Mouse (Mus musculus): ENCODE data around the gene Grik4. TPM values are rescaled to one million over a fixed set of nuclear protein-coding genes. Genes with fewer than 3 reads are reported as not detected.

Gene Grik4
- polyA plus RNA-seq, 1 experiment from 2014 or later, result 0.62 TPM

DNA sequence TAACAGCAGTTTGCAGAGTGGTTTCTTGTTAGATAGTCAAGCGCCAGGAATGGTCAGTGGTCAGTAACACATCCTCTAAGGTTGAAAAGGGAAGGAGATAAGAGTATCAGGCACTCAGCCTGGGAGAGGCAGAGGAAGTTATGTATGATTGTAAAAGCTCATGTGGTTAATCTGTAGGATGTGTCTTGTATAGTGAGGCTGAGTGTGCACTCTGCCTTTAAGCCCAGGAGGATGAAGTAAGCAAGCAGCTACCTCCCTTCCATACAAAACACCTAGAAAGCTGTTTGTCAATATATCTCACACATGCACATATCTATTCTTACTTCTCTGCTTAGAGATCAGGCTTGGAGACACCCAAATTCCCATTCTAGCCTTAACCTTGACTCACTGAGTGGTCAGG is 389.1 kb downstream of the Grik4 start:
- Histone ChIP-seq H3K27me3 (replicated peaks) (peaks cover 19% of the 10 kb centered on the region), H3K4me1 (no peaks in the 10 kb centered on the region), H3K36me3 (no peaks in the 10 kb centered on the region), H3K4me2 (no peak overlapping the region), H3K27ac (replicated peaks) (no peak overlapping the region), H3K9ac (no peak overlapping the region), H3K9me3 (peaks cover 7% of the 10 kb centered on the region; the same call in 1 of the 2 replicates), H3K4me3 (no peak overlapping the region)
- WGBS, result 24% methylated on average over 1 of the region's 1 CpGs
- no peak for ATAC-seq (ENCODE audit: extremely low read depth, insufficient number of reproducible peaks, low FRiP score, low TSS enrichment)

DNA sequence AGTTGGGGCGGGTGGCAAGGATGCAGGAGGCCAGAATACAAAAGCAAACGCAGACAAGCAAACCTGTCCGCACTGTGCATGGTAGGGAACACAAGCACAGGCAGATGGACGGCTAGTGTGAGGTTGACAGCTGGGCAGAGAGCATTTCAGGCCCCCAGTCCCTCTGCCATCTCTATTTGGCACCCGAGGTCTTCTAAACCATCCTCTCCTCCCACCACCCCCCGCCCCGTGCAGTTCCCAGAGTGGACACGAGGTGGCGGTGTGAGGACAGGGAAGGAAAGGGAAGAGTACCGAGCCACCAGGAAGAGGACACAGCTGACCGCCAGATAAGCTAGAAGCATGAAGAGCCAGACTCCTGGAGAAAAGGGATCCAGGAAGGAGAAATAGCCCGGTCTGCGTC is 394.2 kb downstream of the Grik4 start:
- Histone ChIP-seq H3K27me3 (replicated peaks) (peaks cover 40% of the 10 kb centered on the region), H3K27ac (replicated peaks) (no peak overlapping the region), H3K36me3 (no peaks in the 10 kb centered on the region), H3K9me3 (no peaks in the 10 kb centered on the region), H3K9ac (no peak overlapping the region), H3K4me2 (no peak overlapping the region), H3K4me1 (no peaks in the 10 kb centered on the region), H3K4me3 (no peak overlapping the region)
- no peak; the same call in 1 of the 2 replicates for ATAC-seq (ENCODE audit: extremely low read depth, insufficient number of reproducible peaks, low FRiP score, low TSS enrichment)
- WGBS, result 15% methylated on average over 13 of the region's 13 CpGs

DNA sequence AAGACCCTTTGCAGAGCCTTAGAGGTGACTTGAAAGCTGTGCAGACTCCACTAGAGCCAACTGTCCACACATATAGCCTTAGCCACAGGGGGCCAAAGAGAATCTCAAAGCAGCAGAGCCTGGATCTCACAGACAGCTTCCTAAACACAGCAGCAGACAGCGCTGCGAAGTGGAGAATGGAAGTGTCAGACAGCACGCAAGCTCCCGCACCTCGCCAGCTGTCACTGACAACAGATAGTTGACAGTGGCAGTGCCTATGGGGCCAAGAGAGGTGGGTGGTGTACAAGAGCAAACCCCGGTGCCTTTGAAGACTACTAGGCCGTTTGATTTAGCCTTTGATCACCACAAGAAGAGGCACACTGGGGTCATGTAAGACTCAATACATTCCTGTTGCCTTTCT is 395.3 kb downstream of the Grik4 start:
- no peaks in the 10 kb centered on the region for H3K36me3 ChIP-seq
- H3K27ac ChIP-seq (replicated peaks), result no peak overlapping the region
- no peak overlapping the region for H3K4me3 ChIP-seq
- 46% methylated on average over 7 of the region's 7 CpGs for WGBS
- no peak overlapping the region for H3K9ac ChIP-seq
- H3K9me3 ChIP-seq, result no peaks in the 10 kb centered on the region
- ATAC-seq (ENCODE audit: extremely low read depth, insufficient number of reproducible peaks, low FRiP score, low TSS enrichment), result no peak
- no peaks in the 10 kb centered on the region for H3K4me1 ChIP-seq
- H3K4me2 ChIP-seq, result no peak overlapping the region
- peaks cover 42% of the 10 kb centered on the region for H3K27me3 ChIP-seq (replicated peaks)

DNA sequence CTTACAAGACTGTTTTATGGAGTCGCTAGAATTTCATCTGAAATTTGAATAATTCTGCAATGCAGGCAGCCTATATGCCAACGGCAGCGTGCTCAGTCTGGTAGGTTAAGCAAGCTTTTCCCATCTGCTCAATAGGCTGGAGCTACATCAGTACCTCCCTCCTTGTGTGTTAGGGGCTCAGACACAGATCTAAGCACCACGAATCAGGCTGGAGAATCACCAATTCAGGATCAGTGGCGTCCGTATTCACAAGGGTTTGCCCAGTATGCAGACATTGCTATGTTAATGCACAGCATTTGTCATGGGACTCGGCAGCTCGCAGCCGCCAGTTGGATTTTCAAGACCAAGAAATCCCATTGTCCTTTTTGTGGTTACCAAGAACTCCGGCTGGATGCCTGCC is 399.8 kb downstream of the Grik4 start:
- peaks cover 29% of the 10 kb centered on the region for H3K27me3 ChIP-seq (replicated peaks)
- H3K4me1 ChIP-seq, result no peaks in the 10 kb centered on the region
- no peak overlapping the region for H3K4me2 ChIP-seq
- no peaks in the 10 kb centered on the region for H3K36me3 ChIP-seq
- H3K9ac ChIP-seq, result no peak overlapping the region
- no peak for ATAC-seq (ENCODE audit: extremely low read depth, insufficient number of reproducible peaks, low FRiP score, low TSS enrichment)
- H3K27ac ChIP-seq (replicated peaks), result no peak overlapping the region
- no peak overlapping the region for H3K4me3 ChIP-seq
- no peaks in the 10 kb centered on the region for H3K9me3 ChIP-seq
- 81% methylated on average over 10 of the region's 10 CpGs for WGBS

DNA sequence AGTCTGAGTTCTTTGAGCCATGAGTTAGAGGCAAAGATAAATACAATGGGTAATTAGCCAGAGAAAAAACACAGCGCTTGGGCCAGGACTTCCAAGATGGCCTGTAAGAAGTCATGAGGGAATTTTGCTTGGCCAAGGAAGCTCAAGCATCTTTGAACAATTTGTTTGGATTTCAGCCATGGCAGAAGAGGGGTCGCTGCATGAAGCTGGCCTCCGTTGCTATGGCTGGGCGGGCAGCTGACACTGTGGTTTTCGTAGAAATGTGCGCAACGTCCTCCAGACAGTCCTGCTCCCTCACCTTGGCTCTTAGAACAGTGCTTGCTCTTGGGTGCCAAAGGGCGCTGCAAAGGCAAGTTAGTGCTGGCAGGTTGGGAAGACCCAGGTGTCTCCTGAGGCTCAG is 410.8 kb downstream of the Grik4 start:
- WGBS, result 79% methylated on average over 8 of the region's 8 CpGs
- Histone ChIP-seq H3K27ac (replicated peaks) (peak overlapping the region; percentile 40), H3K36me3 (no peaks in the 10 kb centered on the region), H3K4me2 (no peak overlapping the region), H3K9ac (no peak overlapping the region), H3K4me3 (no peak overlapping the region), H3K27me3 (replicated peaks) (peaks cover 5% of the 10 kb centered on the region), H3K9me3 (no peaks in the 10 kb centered on the region), H3K4me1 (peaks cover 32% of the 10 kb centered on the region)
- ATAC-seq (ENCODE audit: extremely low read depth, insufficient number of reproducible peaks, low FRiP score, low TSS enrichment), result no peak

DNA sequence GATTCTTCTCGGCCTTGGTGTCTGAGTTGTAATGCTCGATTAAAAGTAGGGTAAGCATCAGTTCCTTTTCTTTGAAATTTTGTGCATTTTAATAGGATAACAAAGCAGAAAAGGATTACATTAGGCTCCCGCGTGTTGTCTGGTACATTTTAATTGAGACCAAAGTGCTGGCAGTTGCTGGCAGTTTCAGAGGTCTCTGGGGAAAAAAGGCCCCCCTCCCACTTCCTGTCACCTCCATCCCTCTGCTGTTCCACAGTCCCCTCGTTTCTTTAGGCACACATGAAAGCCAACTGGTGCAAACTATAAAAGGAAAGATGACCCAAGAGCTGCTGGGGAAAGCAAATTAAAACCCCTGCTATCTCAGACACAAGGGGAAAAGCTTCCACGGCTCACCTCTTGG is 411.3 kb downstream of the Grik4 start:
- ATAC-seq (ENCODE audit: extremely low read depth, insufficient number of reproducible peaks, low FRiP score, low TSS enrichment), result no peak
- Histone ChIP-seq H3K27me3 (replicated peaks) (peaks cover 8% of the 10 kb centered on the region), H3K9ac (no peak overlapping the region), H3K27ac (replicated peaks) (peak overlapping the region; percentile 40), H3K4me3 (no peak overlapping the region), H3K4me2 (no peak overlapping the region), H3K36me3 (no peaks in the 10 kb centered on the region), H3K9me3 (no peaks in the 10 kb centered on the region), H3K4me1 (peaks cover 32% of the 10 kb centered on the region)
- WGBS, result 18% methylated on average over 6 of the region's 6 CpGs

DNA sequence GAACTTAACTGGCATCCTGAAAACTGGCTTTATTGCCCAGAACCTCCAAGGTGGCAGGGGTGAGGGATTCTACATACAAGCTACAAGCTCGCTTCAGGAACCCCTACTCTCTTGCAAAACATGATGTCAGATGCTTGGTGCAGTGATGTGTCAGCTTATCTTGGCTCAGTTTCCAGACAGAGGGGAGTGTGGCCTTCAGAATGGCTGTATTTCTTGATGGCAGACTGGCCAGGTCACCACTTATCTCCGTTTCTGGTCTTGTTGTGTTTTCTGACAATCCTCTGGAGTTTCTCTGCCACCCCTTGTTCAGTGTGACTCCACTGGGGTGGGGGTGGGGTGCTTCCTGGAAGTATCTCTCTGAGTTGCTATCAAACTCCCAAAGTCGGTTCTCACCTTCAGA is 412.3 kb downstream of the Grik4 start:
- no peak for ATAC-seq (ENCODE audit: extremely low read depth, insufficient number of reproducible peaks, low FRiP score, low TSS enrichment)
- H3K4me3 ChIP-seq, result no peak overlapping the region
- H3K36me3 ChIP-seq, result no peaks in the 10 kb centered on the region
- peaks cover 14% of the 10 kb centered on the region for H3K27me3 ChIP-seq (replicated peaks)
- H3K4me1 ChIP-seq, result peaks cover 32% of the 10 kb centered on the region
- H3K9me3 ChIP-seq, result no peaks in the 10 kb centered on the region
- WGBS, result 19% methylated on average over 3 of the region's 3 CpGs
- peak overlapping the region; percentile 40 for H3K27ac ChIP-seq (replicated peaks)
- no peak overlapping the region for H3K4me2 ChIP-seq
- no peak overlapping the region for H3K9ac ChIP-seq

DNA sequence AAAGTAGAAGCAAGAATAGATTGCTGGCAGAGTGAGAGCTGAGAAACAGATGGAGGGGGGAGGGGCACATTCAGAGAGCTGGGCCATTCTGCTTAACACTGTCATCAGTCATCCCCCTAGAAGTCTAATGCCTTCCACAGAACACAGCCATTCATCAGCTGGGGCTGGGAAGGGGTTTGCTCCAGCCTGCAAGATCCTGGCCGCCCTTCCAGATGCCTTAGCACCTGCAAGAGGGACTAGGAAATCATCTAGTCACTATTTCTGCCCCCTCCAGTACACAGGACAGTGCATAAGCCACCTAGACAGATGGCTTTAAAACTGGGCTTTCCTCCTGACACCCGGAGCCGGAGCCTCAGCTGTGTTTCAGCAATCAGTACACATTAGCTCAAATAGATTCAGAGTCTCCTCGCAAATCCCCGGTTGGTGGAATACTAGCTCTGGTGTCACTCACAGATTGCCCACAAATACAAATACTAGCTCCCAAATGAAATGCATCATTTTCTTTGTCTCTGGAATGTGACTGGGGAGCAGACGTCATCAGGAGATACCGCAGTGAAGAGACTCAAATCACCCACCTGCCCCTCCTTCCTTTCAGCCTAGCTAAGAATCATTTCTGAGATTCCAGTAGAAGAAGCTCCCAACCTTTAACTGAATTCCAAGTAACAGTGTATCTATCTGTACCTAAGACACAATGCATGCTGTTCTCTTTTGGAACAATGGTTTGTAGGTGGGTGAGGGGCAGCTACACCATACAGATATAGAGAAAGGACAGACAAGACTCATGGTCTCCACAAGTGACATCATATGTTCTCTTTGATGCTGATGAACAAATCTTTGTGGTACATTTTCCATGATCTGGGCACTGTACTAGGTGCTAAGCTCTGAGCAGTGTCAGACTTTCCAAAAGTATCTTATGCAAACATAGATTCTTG is 413.8 kb downstream of the Grik4 start:
- peaks cover 10% of the 10 kb centered on the region for H3K27me3 ChIP-seq (replicated peaks)
- H3K9ac ChIP-seq, result no peak overlapping the region
- no peak overlapping the region for H3K4me3 ChIP-seq
- H3K9me3 ChIP-seq, result no peaks in the 10 kb centered on the region
- H3K4me1 ChIP-seq, result peaks cover 32% of the 10 kb centered on the region
- WGBS, result 45% methylated on average over 7 of the region's 7 CpGs
- no peak for ATAC-seq (ENCODE audit: extremely low read depth, insufficient number of reproducible peaks, low FRiP score, low TSS enrichment)
- H3K4me2 ChIP-seq, result no peak overlapping the region
- no peaks in the 10 kb centered on the region for H3K36me3 ChIP-seq
- H3K27ac ChIP-seq (replicated peaks), result 0 out of 2 replicates have a peak overlapping the region, but pooled peaks have one; percentile 15

DNA sequence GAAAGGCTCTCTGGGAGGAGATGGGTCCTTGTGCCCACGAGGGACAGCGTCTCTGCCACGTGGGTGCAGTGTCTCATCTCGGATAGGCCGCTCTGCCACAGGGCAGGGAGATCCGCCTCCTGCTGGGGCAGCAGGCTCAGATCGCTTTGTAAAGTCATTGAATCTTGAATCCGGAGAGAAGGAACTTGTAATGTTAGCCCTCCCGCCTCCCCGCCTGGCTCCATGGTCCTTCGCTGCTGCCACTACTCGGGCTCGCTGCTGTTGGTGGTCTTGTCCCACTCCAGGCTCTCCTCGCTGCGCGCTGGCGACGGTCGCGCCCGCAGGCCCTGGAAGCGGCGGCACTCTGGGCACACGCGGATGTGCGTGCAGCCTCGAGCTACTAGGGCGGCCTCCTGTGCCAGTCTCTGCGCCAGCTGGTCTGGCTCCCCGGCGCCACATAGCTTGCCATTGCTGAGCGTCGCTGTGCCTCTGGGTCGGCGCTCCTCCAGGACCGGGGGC is 423.7 kb downstream of the Grik4 start:
- Histone ChIP-seq H3K9me3 (no peaks in the 10 kb centered on the region), H3K4me3 (peak overlapping the region; percentile 46), H3K36me3 (no peaks in the 10 kb centered on the region), H3K4me1 (peaks cover 8% of the 10 kb centered on the region), H3K9ac (peak overlapping the region; percentile 73), H3K27ac (replicated peaks) (no peak overlapping the region), H3K27me3 (replicated peaks) (peaks cover 87% of the 10 kb centered on the region), H3K4me2 (peak overlapping the region; percentile 75)
- ATAC-seq (ENCODE audit: extremely low read depth, insufficient number of reproducible peaks, low FRiP score, low TSS enrichment), result no peak
- 5% methylated on average over 36 of the region's 36 CpGs for WGBS

DNA sequence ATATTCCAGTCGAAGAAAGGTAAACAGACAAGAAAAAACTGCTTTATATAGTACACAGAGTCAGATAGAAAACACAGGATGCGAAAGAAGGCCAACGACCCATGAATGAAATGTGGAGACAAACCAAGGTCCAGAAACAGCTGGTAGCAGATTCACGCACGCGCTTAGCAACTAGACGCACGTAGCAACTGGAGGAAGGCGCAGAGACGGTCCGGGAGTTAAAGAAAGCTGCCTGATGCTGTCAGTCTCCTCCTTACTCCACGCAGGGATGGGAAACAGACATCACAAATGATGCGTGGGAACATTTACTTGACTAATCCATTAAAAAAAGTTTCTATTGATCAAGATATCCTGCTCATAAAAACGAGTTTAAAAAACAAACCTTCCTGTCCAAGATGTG is 426.1 kb downstream of the Grik4 start:
- no peak for ATAC-seq (ENCODE audit: extremely low read depth, insufficient number of reproducible peaks, low FRiP score, low TSS enrichment)
- Histone ChIP-seq H3K4me1 (peaks cover 8% of the 10 kb centered on the region), H3K9ac (no peak overlapping the region), H3K4me2 (no peak overlapping the region), H3K36me3 (no peaks in the 10 kb centered on the region), H3K9me3 (no peaks in the 10 kb centered on the region), H3K27me3 (replicated peaks) (peaks cover 82% of the 10 kb centered on the region), H3K4me3 (no peak overlapping the region), H3K27ac (replicated peaks) (no peak overlapping the region)
- 71% methylated on average over 14 of the region's 14 CpGs for WGBS

DNA sequence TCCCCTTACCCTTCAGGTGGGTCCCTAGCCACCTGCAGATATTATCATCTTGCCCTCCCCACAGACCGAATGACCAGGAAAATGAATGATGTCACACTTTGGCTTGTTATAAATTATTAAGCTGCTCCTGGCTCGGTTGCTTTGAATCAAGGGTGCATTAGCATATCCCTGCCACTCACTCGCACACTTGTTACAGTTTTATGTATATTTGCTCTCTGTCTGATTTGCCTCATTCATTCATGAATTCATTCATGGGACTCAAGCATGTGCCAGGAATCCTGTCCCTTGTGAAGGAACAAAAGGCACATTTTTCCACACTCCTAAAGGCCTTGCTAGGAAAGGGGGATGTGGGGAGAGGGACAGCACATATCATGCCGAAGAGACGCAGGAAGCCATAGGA is 431.1 kb downstream of the Grik4 start:
- no peak overlapping the region for H3K27ac ChIP-seq (replicated peaks)
- H3K9me3 ChIP-seq, result no peaks in the 10 kb centered on the region
- H3K4me1 ChIP-seq, result no peaks in the 10 kb centered on the region
- 74% methylated on average over 5 of the region's 5 CpGs for WGBS
- H3K4me3 ChIP-seq, result no peak overlapping the region
- no peak overlapping the region for H3K9ac ChIP-seq
- no peak for ATAC-seq (ENCODE audit: extremely low read depth, insufficient number of reproducible peaks, low FRiP score, low TSS enrichment)
- H3K36me3 ChIP-seq, result no peaks in the 10 kb centered on the region
- no peak overlapping the region for H3K4me2 ChIP-seq
- H3K27me3 ChIP-seq (replicated peaks), result peaks cover 45% of the 10 kb centered on the region

DNA sequence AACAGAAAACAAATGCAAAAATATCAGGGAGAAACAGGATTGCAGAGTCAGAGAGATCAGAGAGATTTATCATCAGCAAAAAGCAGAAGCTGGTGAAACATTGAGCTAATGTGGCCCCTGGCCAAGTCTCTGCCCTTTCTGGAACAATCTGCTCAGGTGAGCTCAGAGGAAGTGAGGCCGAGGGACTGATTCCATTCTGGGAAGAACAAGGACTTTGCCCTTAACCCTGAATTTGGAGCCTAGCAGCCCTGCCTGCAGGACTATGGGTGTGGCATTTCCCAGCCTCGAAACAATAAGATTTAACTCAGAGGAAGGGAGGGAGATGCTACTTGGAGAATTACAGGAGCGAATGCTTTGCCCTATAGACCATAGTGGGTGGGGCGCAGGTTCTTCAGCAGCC is 432.0 kb downstream of the Grik4 start:
- H3K4me2 ChIP-seq, result no peak overlapping the region
- H3K4me3 ChIP-seq, result no peak overlapping the region
- no peak overlapping the region for H3K27ac ChIP-seq (replicated peaks)
- ATAC-seq (ENCODE audit: extremely low read depth, insufficient number of reproducible peaks, low FRiP score, low TSS enrichment), result no peak
- 56% methylated on average over 4 of the region's 4 CpGs for WGBS
- peaks cover 43% of the 10 kb centered on the region for H3K27me3 ChIP-seq (replicated peaks)
- H3K9ac ChIP-seq, result no peak overlapping the region
- no peaks in the 10 kb centered on the region for H3K4me1 ChIP-seq
- H3K9me3 ChIP-seq, result no peaks in the 10 kb centered on the region
- no peaks in the 10 kb centered on the region for H3K36me3 ChIP-seq

Data from heart, embryonic 13.5 days (tissue).